Mouse (Mus musculus) retina, adult 2 months (tissue): ENCODE measurements at regions not wholly inside any gene's neighbourhood (a gene's known extent, or its start where the extent isn't known, plus 50 kb on each side); places are given as distances from the start of the nearest gene placed in this dataset.
"Not testable (repeated sequence)": the region's sequence is repeated elsewhere in the genome, so short reads cannot be mapped to it uniquely, and the experiment has no call there.

Source experiments
- DNase-seq: peaks from one replicate; pipeline ENCODE4 v3.0.0-alpha.2; 2012; ENCODE audit warnings: low read depth, low spot score

DNA sequence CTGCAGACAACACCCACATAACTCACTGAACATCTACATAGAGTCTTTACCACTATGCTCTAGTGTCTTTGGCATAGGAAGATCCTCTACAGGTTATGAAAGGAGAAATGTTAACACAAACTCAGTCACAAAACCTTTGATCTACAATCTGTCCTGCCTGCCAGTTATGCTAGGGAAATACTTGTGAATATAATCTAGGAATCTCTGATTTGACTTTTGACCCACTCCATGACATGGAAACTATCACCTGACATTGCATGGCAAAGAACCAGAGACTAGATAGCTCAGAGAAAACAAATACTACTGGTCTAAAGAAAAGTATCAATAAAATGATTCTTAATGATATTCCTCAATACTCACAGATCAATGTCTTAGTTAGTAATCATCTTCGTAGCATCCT, 524.3 kb upstream of the Kif18a start:
- no peak for DNase-seq

DNA sequence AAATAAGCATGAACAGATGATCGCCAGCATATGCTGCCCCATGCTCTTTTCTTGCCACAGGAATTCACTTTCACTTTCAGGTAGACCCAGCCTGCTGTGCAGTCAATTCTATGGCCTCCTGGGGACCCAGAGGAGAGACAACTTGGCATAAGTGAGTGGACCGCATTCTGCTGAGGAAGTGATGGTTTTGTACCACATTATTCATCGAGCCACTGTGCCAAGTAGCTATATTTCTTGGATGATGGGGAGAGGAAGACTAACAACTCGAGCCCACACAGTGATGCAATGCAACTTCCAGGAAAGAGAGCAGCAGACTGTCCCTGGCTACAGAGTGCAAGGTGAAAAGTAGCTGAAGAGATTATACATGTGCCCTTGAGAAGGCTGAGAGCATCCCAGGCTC, 515.8 kb upstream of the Kif18a start:
- DNase-seq = no peak

DNA sequence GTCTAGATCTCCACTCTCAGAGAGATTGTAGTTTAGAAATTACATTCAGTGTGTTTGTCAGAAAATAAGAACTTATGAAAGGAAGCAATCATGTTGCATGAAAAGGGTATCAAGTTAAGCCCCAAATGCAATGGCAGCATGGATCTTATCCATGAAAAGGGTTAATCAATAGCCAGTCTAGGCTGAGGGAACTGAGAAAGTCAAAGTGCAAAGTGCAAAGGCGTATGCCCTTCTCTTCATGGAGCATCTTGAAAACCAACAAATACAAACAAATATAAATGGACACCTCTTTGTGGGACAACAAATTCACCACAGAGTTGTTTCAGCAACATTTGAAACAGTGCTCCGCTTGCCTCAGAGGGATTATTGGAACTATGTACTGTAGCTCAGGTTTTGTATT, 514.1 kb upstream of the Kif18a start:
- DNase-seq = no peak

DNA sequence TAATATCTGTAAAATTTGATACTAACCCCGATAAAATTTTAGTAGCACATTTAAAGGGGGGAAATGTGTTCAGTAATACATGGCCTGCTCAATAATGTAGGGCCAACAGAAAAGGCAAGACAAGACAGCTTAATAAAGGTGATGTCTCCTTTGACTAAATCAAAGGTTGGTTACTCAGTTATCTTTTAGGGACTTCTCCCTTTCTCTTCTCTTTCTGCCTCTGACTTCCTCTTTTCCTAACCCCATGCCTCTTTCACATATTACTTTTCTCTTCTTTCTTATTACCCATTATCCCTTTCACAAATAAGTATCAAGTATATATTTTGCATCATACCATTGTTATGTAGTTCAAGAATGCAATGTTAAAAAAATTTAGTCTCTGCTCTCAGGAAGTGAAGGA, 510.2 kb upstream of the Kif18a start:
- DNase-seq = no peak

DNA sequence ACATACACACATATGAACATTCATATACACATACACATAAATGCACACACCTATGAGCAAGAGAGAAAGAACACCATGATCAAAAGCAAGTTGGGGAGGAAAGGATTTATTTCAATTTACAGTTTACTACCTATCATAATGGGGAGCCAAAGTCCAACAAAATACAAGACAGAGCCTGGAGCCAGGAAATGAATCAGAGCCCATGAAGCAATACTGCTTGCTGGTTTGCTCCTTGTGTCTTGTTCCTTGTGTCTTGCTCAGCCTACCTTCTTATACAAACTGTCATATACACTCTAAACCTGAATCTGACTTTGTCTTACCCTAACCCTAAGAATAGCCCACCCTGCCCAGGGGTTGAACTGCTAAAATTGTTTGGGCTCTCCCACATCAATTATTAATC, 497.1 kb upstream of the Kif18a start:
- no peak for DNase-seq

DNA sequence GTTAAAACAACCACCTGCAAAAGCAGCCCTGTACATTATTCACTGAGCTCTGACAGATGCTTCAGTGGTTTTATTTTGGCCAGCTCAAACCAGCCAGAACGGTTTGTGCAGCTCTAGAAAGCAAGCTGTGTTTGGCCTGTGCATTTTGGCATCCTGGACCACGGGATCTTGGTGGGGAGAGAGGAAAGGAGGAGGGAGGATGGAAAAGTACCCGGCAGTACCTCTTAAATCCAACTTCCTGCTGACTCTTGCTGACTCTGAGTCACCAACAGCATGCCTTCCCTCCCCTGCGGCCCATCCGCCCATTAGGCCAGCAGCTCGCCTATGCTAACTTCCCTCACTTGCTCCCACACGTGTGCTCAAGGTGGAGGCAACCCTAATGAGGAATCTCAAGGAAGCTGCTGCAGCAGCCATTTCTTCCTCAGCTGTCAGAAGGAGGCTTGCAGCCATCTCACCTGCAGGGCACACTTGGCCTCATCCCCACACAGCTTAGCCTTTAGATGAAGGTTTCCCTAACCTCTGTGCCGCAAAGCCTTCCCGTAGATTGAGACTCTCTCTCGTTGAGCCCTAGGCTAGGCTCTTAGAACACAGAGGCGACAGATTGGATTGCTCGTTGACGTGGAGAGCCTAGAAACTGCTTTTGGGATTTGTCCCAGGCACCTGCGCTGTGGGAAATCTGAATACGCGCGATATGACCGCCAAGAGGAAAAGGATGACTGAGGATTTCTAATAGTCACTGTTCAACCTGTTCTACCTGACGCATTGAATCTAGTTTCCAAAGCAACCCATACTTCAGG, 495.2 kb upstream of the Kif18a start:
- DNase-seq = no peak

DNA sequence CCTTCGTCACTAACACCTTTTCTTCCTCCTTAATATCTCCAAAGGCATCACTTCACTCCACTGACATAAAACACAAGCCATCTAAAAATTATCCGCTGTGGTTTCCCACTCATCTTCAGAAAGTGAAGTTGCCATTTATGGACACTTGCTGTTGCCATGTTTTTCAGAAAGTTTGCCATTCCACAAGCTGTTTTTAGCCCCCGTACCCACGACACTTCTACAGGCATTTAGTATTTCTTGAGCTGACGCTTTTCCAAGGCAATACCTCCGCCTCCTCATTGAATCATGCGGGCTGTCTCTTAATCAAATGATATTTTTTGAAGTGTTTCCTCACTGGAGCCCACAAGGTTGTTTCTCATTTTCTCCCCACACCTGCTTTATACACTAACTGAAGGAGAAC, 491.4 kb upstream of the Kif18a start:
- DNase-seq = no peak

DNA sequence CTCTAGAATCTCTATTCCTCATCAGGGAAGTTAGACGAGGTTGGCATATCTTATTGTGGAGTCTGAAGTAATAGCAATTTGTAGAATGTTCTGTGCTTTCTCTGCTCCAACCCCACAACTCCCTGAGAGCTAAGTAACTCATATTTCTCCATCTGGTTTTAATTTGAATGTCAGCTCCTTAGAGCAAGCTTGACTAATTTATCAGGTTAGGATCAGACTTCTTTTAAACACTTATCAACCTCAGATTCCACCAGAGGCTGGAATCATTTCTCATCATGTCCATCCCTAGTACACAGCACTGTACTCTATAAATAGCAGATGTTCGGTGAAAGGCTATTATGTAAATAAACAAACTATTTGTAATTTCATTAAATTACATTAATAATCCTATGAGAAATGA, 485.4 kb upstream of the Kif18a start:
- DNase-seq = no peak

DNA sequence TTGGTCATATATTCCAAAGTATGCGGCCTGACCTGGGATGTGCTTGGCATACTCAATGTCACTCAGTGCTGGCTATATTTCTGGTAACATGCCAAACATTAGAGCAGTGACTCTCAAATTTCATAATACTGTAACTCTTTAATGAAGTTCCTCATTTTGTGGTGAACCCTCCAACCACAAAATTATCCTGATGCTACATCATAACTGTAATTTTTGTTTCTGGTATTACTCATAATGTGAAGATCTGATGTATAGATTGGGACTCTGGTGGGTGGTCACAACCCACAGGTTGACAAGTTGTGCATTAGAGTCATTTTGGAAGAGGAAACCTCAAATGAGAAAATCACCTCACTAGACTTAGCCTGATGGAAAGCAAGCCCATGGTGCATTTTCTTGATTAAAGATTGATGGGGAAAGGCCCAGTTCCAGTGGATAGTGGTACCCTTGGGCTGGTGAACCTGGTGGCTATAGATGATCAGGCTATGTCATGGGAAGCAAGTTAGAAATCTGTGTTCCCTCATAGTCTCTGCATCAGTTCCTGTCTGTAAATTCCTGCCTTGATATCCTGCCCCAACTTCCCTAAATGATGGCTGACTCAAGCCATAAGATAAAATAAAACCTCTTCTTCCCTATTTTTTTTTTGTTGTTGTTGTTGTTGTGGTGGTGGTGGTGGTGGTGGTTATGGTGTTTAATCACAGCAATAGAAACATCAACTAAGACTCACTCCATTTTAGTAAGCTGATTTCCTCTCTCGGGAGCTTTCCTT, 483.5 kb upstream of the Kif18a start:
- no peak for DNase-seq

DNA sequence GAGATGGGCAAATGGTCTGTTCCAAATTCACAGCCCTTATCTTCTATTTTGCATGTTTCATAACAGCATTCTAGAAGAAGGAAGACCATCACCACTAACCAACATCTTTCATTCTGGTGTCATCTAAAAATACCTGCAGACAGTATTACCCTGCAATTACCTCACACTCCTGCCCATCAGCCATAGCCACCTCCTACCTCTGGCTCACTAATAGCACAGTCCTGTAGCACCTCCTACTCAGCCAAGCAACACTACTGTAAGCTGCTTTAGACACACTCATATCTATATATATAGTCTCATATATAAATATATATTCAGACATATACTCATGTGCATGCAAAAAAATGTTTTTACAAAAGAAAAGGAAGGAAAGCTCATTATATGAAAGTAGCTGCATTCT, 468.2 kb upstream of the Kif18a start:
- no peak for DNase-seq

DNA sequence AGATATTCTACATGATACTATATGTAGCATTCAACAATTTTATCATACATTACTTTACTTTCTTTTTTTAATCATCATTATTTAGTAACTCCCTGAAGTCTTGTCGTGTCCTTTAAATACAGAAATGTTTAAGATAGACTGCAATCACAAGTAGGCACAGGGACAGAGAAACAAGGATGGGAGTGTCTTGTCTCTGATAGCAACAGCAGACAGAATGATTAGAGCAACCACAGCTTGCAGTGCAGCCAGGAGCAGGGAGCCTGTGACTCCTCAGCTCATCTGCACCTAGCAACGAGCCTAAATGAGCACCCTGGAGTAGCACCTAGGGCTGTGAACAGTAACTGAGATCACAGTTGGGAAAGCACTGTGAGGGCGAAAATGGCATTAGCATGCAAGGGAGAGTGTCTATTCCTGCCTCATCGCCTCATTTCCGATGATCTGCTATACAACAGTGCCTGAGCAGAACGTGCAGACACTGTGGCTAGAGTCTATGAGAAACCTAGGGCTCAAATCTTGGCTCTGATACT, 467.4 kb upstream of the Kif18a start:
- no peak for DNase-seq

DNA sequence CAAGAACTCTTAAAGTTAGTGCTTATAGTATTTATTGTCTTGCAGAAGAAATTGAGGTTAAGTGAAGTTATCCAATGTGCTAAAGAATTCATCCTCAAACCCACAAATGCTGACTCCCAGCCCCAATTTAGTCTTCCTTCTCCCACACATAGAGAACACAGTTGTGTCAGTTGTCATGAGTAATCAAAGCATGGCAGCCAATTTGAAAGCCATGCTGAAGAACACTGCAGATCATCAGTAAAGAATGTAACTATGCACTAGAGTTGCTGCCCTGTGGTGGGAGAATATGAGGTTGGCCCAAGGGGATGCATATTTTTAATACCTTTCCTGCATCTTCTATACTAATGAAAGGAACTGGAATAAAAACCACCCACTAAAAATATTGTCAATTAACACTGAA, 464.0 kb upstream of the Kif18a start:
- no peak for DNase-seq

DNA sequence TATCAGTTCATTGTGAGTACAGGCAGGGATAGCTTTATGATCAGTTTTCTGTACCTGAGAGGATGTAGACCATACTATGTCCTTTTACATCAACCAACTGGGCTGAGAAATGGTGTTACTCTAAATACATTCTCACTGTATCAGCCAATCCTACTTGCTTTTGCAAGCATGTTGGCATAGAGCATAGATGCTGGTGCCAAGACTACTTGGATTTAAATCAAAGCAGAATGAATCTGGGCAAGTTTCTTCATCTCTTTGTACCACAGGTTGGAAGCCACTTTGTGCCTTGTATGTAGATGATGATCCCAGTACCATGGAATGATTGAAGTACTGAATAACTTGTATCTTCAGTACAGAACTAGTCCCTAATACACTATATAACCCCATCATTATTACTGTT, 456.5 kb upstream of the Kif18a start:
- DNase-seq = no peak

DNA sequence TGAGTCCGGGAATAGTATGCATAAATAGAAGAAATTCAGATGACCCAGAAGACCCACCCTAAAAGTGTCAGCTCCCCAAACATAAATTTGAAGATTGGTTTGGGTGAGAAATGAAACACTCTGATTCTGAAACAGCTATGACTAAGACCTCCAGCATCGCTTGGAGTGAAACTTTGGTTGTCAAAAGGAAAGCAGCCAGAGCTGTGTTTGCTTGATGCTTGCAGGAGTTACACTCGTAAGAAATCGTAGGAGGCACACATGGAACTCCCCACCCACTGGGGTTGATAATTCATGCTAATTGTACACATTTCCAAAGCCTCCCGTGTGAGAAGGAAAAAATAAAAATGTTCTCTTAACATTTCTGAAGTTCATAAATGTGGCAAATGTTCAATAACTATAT, 454.6 kb upstream of the Kif18a start:
- DNase-seq = no peak

DNA sequence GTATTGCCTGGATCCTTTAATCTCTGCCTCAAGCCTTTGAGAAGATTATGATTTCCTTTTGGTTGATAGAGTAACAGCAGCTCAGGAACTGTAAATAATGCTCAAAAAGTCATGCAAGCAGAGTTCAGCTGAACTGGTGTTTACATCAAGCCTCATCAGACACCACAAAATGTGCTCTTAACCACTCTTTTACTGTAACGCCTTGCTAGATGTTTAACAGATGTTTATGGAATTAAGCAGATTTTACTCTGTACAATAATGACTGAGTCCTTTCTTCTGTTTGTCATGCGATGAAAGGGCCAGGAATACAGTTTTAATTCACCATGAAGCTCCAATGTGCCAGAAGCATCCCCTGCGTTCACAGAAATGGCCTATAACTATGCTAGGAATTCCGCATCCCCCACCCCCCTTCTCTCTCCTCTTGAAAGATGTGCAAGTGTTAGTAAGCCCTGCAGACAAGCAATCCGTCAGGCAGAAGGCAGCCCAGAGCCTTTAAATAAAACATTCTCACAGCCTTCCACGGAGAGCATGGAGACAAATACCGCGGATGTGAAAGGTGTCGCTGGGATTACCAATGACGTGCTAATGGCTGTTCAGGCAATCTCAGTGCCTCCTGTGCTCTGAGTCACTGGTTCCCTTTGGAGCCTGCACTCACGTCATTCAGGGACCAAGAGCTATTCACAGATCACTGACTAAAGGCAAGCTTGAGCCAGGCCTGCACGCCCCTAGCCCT, 453.3 kb upstream of the Kif18a start:
- no peak for DNase-seq

DNA sequence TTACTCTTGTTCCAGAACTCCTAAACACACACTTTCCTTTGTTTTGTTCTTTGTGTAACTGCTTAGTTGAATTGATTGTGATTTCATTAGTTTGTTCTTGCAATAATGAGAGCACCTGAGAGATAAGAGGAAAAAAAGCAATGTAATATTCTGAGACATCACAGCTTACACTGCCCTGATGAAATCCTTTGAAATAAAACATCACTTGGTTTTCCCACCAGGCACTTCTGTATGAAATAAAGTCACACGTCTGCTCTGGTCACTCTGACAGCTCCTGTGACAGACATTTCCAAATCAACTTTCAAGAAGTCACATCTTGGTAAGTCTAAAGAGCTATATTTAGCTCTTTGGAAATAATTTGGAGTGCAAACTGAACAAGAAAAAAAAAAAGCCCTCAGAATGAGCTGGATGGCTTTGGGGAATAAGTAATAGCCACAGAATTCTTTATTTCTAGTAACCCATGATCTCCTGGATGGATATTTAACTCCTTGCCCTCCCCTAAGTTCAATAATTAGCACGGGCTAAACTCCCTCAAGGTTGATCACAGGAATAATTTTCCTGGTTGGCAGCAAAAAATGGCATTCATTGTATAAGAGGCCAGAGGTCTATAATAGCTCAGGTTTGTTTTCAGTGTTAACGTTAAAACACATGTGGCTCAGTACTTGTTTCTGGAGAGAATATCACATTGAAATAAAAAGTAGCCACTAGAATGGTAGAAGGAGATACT, 452.4 kb upstream of the Kif18a start:
- DNase-seq = no peak

DNA sequence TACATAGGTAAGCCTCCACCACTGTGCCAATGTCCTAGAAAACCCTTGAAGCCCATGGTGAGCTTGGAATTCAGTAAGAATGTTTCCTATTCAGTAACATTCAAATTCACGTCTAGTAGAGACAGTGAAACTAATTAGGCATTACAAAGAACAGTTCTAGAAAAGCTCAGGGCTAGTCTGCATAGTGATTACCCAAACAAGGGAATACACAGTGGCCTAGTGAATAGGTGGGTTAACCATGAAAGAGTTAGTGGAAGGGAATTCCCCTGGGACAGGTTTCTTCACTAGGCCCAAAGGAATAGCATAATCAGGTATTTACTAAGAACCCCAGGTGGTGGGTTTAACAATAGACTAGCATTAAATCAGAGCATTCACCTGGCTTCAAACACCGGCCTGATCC, 436.7 kb upstream of the Kif18a start:
- not testable (repeated sequence) for DNase-seq

DNA sequence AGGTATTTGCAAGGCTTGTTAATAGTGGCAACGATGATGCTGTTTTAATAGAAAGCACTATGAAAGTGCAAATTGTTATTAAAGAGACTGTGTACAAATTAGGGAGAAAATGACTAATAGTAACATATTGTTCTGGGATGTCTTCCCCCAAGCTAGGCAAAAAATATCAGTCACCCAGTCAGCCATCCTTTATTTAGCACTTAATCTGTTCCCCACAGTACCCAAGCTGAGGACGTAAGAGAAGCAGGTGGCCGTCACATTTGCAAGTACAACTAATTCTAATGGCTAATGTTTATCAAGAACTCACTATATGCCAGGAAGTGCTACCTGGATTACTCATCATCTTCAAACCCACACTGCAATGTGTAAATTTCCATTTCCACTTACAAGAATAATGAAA, 432.5 kb upstream of the Kif18a start:
- DNase-seq = no peak

DNA sequence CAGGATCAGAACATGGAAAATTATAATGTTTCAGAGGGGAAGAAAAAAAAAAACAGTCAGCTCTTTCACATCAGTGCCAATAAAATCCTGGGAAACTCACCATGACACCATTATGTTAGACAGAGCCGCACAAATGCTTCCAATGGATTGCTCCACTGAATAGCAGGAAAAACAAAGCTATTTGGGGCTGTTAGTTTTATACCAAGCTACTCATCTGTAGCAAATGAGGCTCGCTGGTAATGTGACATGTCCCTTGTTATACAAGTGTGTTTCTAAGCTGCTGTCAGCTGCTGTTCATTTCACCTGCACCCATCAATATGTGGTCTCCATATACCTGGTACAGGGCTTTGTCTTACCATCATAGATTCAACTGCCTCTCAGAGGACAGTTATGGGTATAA, 426.1 kb upstream of the Kif18a start:
- DNase-seq = no peak

DNA sequence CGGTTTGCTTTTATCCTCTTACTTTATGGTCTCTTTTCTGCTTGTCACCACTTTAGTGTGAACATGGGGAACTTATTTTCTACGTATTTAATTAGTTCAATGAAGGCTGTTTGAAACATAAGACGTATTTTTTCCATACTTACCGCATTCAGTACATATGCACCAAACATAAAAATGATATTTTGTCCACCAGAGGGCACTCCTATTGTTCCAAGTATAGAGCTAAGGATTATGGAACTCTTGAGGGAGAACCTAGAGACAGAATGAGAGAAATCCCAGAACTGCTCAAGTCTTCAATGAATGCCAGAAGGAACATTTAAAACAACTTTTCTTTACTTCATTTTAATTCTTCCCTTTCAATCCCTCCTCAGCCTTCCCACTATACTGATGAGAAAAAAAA, 403.4 kb upstream of the Kif18a start:
- peak; percentile 3 for DNase-seq

DNA sequence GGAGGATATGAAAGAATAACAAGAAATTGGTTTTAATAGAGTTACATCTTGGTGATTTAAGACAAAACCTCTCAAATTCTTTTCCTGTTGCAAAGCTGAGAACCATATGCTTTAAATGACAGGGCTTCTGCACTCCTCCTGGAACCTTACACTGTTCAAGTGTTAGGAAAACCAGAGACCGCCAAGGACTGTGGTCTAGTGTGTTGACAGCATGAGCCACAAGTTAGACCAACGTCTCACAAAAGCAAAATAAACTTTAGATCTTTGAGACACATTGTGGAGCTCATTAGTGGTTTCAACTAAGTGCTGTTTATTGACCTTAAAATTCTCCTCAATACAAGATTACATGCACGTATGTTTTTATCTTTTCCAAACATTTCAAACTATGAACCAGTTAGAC, 402.9 kb upstream of the Kif18a start:
- DNase-seq = no peak
